Mouse (Mus musculus) layer of hippocampus, postnatal 36 days (tissue): ENCODE measurements around the gene Fopnl. TPM values are rescaled to one million over a fixed set of nuclear protein-coding genes. Genes with fewer than 3 reads are reported as not detected.

Experiments used
- total RNA-seq, 2 experiments: library from RNA; stranded (reverse); gene quantifications; 2 replicates each; pipeline ENCODE4 v1.2.3; 2021

Gene Fopnl
- total RNA-seq, 2 experiments from 2014 or later = 50.2 to 58.9 TPM

Other genes with a start within 250 kb of the Fopnl start
- 10 to 100 TPM; 27.2 to 31.6 TPM for gene Nde1, start 154.1 kb downstream of the Fopnl start, total RNA-seq
- 100 to 1,000 TPM; 130 to 136 TPM for gene Marf1, start 154.1 kb downstream of the Fopnl start, total RNA-seq
- gene Myh11, start 26.0 kb downstream of the Fopnl start, total RNA-seq = 1 to 10 TPM; 4.2 to 6.4 TPM
- gene Abcc1, start 44.2 kb upstream of the Fopnl start, total RNA-seq = 10 to 100 TPM; 13.1 to 13.6 TPM
- not detected for gene A630010A05Rik, start 244.9 kb upstream of the Fopnl start, total RNA-seq